Mouse (Mus musculus): Measurements from ENCODE around the gene Map2k4. TPM values are rescaled to one million over a fixed set of nuclear protein-coding genes. Genes with fewer than 3 reads are reported as not detected.

The Map2k4 gene
- polyA plus RNA-seq, 1 experiment = 7.6 TPM

- Histone ChIP-seq H3K4me1 (ENCODE audit: control insufficient read depth, insufficient read depth, insufficient read length) (peaks cover 2% of the 10 kb centered on the region; the same call in 1 of the 2 replicates), H3K4me3 (ENCODE audit: extremely low read depth, insufficient read depth, insufficient read length) (no peak overlapping the region), H3K27me3 (ENCODE audit: control insufficient read depth, insufficient read depth, low read length) (no peaks in the 10 kb centered on the region), H3K27ac (ENCODE audit: insufficient read depth, low read length) (no peak overlapping the region), H3K36me3 (ENCODE audit: control insufficient read depth, insufficient read depth, low read length) (peaks cover 3% of the 10 kb centered on the region; the same call in 1 of the 2 replicates)
- TF ChIP-seq CTCF (IDR thresholded peaks at IDR 0.05; ENCODE audit: extremely low read depth, insufficient read depth, insufficient read length, insufficient replicate concordance) = no peak
- TF ChIP-seq POLR2A (IDR thresholded peaks at IDR 0.05; ENCODE audit: low read depth, low read length) = no peak
- WGBS = 85% methylated on average over 2 of the region's 2 CpGs
- DNase-seq (ENCODE audit: low read depth in 1 of 2, low spot score in 2 of 2) = no peak
These were observed 64.4 kb downstream of the Map2k4 start for GRCm38 (mm10) chr11:65723715-65724114.

- 87% methylated on average over 3 of the region's 3 CpGs for WGBS
- Histone ChIP-seq H3K4me1 (ENCODE audit: control insufficient read depth, insufficient read depth, insufficient read length) (peaks cover 2% of the 10 kb centered on the region; the same call in 1 of the 2 replicates), H3K36me3 (ENCODE audit: control insufficient read depth, insufficient read depth, low read length) (peaks cover 3% of the 10 kb centered on the region; the same call in 1 of the 2 replicates), H3K4me3 (ENCODE audit: extremely low read depth, insufficient read depth, insufficient read length) (no peak overlapping the region), H3K27ac (ENCODE audit: insufficient read depth, low read length) (no peak overlapping the region), H3K27me3 (ENCODE audit: control insufficient read depth, insufficient read depth, low read length) (no peaks in the 10 kb centered on the region)
- DNase-seq (ENCODE audit: low read depth in 1 of 2, low spot score in 2 of 2) = no peak
- TF ChIP-seq POLR2A (IDR thresholded peaks at IDR 0.05; ENCODE audit: low read depth, low read length) = no peak
- no peak for TF ChIP-seq CTCF (IDR thresholded peaks at IDR 0.05; ENCODE audit: extremely low read depth, insufficient read depth, insufficient read length, insufficient replicate concordance)
These were observed 66.5 kb downstream of the Map2k4 start for GRCm38 (mm10) chr11:65721615-65722014.

- TF ChIP-seq POLR2A (IDR thresholded peaks at IDR 0.05; ENCODE audit: low read depth, low read length) = no peak
- no peak for TF ChIP-seq CTCF (IDR thresholded peaks at IDR 0.05; ENCODE audit: extremely low read depth, insufficient read depth, insufficient read length, insufficient replicate concordance)
- 33% methylated on average over 1 of the region's 1 CpGs for WGBS
- Histone ChIP-seq H3K27ac (ENCODE audit: insufficient read depth, low read length) (no peak overlapping the region), H3K27me3 (ENCODE audit: control insufficient read depth, insufficient read depth, low read length) (no peaks in the 10 kb centered on the region), H3K4me1 (ENCODE audit: control insufficient read depth, insufficient read depth, insufficient read length) (peaks cover 2% of the 10 kb centered on the region; the same call in 1 of the 2 replicates), H3K4me3 (ENCODE audit: extremely low read depth, insufficient read depth, insufficient read length) (no peak overlapping the region), H3K36me3 (ENCODE audit: control insufficient read depth, insufficient read depth, low read length) (peaks cover 3% of the 10 kb centered on the region)
- no peak for DNase-seq (ENCODE audit: low read depth in 1 of 2, low spot score in 2 of 2)
These were observed 68.1 kb downstream of the Map2k4 start for GRCm38 (mm10) chr11:65719960-65720359.

- Histone ChIP-seq H3K27me3 (ENCODE audit: control insufficient read depth, insufficient read depth, low read length) (no peaks in the 10 kb centered on the region), H3K4me3 (ENCODE audit: extremely low read depth, insufficient read depth, insufficient read length) (no peak overlapping the region), H3K27ac (ENCODE audit: insufficient read depth, low read length) (no peak overlapping the region), H3K4me1 (ENCODE audit: control insufficient read depth, insufficient read depth, insufficient read length) (no peaks in the 10 kb centered on the region), H3K36me3 (ENCODE audit: control insufficient read depth, insufficient read depth, low read length) (peaks cover 3% of the 10 kb centered on the region)
- TF ChIP-seq POLR2A (IDR thresholded peaks at IDR 0.05; ENCODE audit: low read depth, low read length) = no peak
- no peak for TF ChIP-seq CTCF (IDR thresholded peaks at IDR 0.05; ENCODE audit: extremely low read depth, insufficient read depth, insufficient read length, insufficient replicate concordance)
- WGBS = 80% methylated on average over 4 of the region's 4 CpGs
- DNase-seq (ENCODE audit: low read depth in 1 of 2, low spot score in 2 of 2) = no peak
These were observed 74.3 kb downstream of the Map2k4 start for GRCm38 (mm10) chr11:65713830-65714229.

GRCm38 (mm10) chr11:65712754-65713306 is 75.3 kb downstream of the Map2k4 start:
- WGBS = 93% methylated on average over 6 of the region's 6 CpGs
- Histone ChIP-seq H3K4me1 (ENCODE audit: control insufficient read depth, insufficient read depth, insufficient read length) (no peaks in the 10 kb centered on the region), H3K27ac (ENCODE audit: insufficient read depth, low read length) (no peak overlapping the region), H3K36me3 (ENCODE audit: control insufficient read depth, insufficient read depth, low read length) (peaks cover 4% of the 10 kb centered on the region), H3K4me3 (ENCODE audit: extremely low read depth, insufficient read depth, insufficient read length) (no peak overlapping the region), H3K27me3 (ENCODE audit: control insufficient read depth, insufficient read depth, low read length) (no peaks in the 10 kb centered on the region)
- TF ChIP-seq POLR2A (IDR thresholded peaks at IDR 0.05; ENCODE audit: low read depth, low read length) (no peak), CTCF (IDR thresholded peaks at IDR 0.05; ENCODE audit: extremely low read depth, insufficient read depth, insufficient read length, insufficient replicate concordance) (no peak)
- DNase-seq (ENCODE audit: low read depth in 1 of 2, low spot score in 2 of 2) = no peak

GRCm38 (mm10) chr11:65706784-65707183 is 81.3 kb downstream of the Map2k4 start:
- peaks cover 3% of the 10 kb centered on the region; the same call in 1 of the 2 replicates for H3K4me1 ChIP-seq (ENCODE audit: control insufficient read depth, insufficient read depth, insufficient read length)
- no peak overlapping the region for H3K27ac ChIP-seq (ENCODE audit: insufficient read depth, low read length)
- 97% methylated on average over 4 of the region's 4 CpGs for WGBS
- peaks cover 4% of the 10 kb centered on the region; the same call in 1 of the 2 replicates for H3K36me3 ChIP-seq (ENCODE audit: control insufficient read depth, insufficient read depth, low read length)
- no peak for DNase-seq (ENCODE audit: low read depth in 1 of 2, low spot score in 2 of 2)
- no peaks in the 10 kb centered on the region for H3K27me3 ChIP-seq (ENCODE audit: control insufficient read depth, insufficient read depth, low read length)
- TF ChIP-seq CTCF (IDR thresholded peaks at IDR 0.05; ENCODE audit: extremely low read depth, insufficient read depth, insufficient read length, insufficient replicate concordance) = no peak
- no peak for TF ChIP-seq POLR2A (IDR thresholded peaks at IDR 0.05; ENCODE audit: low read depth, low read length)
- no peak overlapping the region for H3K4me3 ChIP-seq (ENCODE audit: extremely low read depth, insufficient read depth, insufficient read length)

GRCm38 (mm10) chr11:65706176-65706575 is 81.9 kb downstream of the Map2k4 start:
- H3K4me3 ChIP-seq (ENCODE audit: extremely low read depth, insufficient read depth, insufficient read length) = no peak overlapping the region
- DNase-seq (ENCODE audit: low read depth in 1 of 2, low spot score in 2 of 2) = no peak
- H3K27me3 ChIP-seq (ENCODE audit: control insufficient read depth, insufficient read depth, low read length) = no peaks in the 10 kb centered on the region
- 93% methylated on average over 2 of the region's 2 CpGs for WGBS
- peaks cover 3% of the 10 kb centered on the region; the same call in 1 of the 2 replicates for H3K4me1 ChIP-seq (ENCODE audit: control insufficient read depth, insufficient read depth, insufficient read length)
- no peak for TF ChIP-seq POLR2A (IDR thresholded peaks at IDR 0.05; ENCODE audit: low read depth, low read length)
- H3K36me3 ChIP-seq (ENCODE audit: control insufficient read depth, insufficient read depth, low read length) = peaks cover 4% of the 10 kb centered on the region; the same call in 1 of the 2 replicates
- H3K27ac ChIP-seq (ENCODE audit: insufficient read depth, low read length) = no peak overlapping the region

Data from spleen, adult 2 months (tissue).